Mouse (Mus musculus): ENCODE results near the gene Msln.

The Msln gene

GRCm38 (mm10) chr17:25754241-25754640 lies at the start of gene Msln:
TSS of gene Msln (minus strand) at chr17:25754378.
- DNase-seq (ENCODE audit: low read depth, low spot score), result no peak

DNA sequence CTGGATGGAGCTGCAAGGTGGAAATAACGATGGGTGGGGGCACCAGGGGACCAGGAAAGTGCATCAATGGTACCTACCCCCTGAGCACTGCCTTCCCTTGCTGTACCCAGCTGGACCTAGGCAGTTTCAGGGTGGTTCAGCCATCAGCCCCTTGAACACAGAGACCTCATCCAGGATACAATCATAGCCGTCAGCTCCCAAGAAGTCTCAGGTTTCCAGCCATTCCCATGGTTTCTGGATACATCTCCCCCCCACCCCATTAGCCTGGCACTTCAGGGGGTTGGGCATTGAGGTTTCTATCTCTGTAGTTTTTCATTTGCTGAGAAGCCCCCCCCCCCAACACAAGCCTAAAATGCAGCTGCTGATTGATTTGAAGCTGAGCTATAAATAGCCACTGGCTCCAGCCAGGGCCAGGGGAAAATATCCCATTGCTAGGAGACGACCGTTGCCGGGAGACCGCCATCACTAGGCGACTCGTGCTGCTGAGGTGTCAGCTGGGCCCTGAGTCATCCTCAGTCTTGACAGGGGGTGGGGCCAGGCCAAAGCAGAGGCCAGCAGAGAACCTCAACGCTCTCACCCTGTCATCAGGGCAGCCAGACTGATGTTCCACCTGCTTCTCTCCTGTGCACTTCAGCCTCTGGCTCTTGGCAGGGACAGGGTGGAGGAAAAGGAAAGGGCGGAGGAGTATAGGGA lies 48.8 kb upstream of the Msln start:
- peak; percentile 39 for DNase-seq (ENCODE audit: low read depth, low spot score)

- peak; percentile 82 for DNase-seq (ENCODE audit: low read depth, low spot score)
Measured at GRCm38 (mm10) chr17:25801029-25801428, 46.9 kb upstream of the Msln start.

GRCm38 (mm10) chr17:25796951-25797369 lies 42.8 kb upstream of the Msln start, which contains the start of gene Metrn:
TSS of gene Metrn (minus strand) at chr17:25797136.
- DNase-seq (ENCODE audit: low read depth, low spot score), result peak; percentile 90

- DNase-seq (ENCODE audit: low read depth, low spot score), result no peak
Measured at GRCm38 (mm10) chr17:25796211-25796771, 42.1 kb upstream of the Msln start.

GRCm38 (mm10) chr17:25795609-25796092 lies 41.5 kb upstream of the Msln start, which contains the start of gene AC134908.4:
TSS of gene AC134908.4 (minus strand) at chr17:25795659.
- no peak for DNase-seq (ENCODE audit: low read depth, low spot score)

DNA sequence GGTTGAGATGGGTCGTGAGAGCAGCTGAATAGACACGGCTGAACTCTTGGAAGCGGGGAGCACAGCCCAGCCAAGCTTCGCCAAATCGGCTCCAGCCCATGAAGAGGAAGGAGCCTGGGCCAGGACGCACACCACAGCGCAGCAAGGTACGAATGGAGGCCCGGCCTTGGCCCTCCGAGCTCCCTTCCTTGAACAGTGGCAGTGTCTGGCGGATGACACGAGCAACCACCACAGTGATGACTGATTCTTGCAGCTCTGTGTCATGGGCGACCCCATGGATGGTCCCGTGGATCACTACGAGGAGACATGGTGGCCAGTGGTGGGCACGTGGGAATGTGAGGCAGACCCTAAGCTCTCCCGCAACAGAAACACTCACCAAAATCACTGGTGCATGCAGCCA lies 40.8 kb upstream of the Msln start:
- DNase-seq (ENCODE audit: low read depth, low spot score), result no peak

DNA sequence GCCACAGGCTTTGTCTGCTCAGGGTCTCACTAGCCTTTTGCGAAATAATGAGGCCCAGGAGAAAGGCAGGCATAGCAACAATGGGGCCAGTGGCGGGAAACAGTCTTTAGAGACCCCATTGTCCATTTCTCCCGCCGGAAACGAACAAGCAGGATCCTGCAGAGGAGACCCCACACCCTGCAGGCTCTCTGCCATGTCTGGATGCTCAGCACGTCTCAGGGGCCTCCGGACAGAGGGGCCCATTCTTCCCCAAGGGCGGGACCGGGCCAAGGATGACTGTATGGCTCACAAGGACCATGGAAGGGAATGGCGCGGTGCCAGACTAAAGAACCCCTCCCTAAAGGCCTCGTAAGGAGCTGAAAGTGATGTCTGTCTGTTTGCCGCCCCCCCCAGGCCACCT lies 40.0 kb upstream of the Msln start:
- DNase-seq (ENCODE audit: low read depth, low spot score), result no peak

DNA sequence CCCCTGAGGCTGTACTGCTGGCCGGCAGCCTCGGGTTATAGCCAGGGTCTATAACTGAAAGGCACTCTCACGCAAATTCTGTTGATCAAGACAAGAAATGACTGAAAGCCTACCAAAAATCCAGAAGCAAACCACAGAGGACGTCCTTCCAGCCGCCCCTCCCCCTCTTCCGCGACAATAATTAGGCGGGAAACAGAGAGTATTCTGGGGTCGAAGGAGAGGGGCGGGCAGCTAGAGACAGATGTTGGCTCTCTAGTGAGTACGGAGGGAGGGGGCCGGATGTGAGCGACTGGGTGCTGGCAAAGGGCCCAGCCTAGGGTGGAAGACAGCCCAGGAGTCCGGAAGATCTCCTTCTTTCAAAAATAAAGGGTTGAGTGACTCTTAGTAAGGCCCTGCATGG lies 38.4 kb upstream of the Msln start, which contains the start of gene Fam173a:
Fam173a (minus strand) TSS at position 287 of the 400 bp plus-strand sequence.
- peak; percentile 41 for DNase-seq (ENCODE audit: low read depth, low spot score)

DNA sequence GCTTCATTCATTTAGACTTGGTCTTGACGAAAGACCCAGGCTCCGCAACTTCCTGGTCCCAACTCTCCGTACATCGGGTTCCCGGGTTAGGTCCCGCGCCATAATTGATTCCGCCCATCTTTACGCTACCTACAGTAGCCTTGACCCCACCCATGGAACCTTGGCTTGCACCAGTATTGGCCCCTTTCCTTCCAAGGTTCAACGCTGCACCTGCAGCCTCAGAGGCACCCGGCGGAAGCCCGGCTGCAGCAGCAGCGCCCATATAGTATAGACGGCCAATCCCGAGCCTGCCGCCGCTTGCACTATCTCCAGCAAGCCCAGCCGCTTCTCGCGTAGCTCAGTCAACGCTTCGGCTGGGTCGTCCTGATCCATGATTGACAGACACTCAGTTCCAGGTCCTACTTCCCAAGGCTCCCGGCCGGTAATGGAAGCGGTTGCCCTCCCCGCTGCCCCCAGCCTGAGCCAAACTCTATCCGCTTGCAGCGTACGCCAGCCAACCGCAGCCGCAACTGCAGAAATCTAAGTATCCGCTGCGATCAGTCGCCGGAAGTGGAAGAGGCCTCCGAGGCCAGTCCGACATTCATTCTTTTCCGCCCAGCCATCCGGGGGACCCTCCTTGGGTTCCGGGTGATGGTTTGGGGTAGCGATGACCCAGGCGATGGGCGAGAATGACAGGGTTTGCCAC lies 37.8 kb upstream of the Msln start:
- peak; percentile 81 for DNase-seq (ENCODE audit: low read depth, low spot score)

- DNase-seq (ENCODE audit: low read depth, low spot score), result peak; percentile 47
Measured at GRCm38 (mm10) chr17:25791320-25791842, 37.2 kb upstream of the Msln start.

DNA sequence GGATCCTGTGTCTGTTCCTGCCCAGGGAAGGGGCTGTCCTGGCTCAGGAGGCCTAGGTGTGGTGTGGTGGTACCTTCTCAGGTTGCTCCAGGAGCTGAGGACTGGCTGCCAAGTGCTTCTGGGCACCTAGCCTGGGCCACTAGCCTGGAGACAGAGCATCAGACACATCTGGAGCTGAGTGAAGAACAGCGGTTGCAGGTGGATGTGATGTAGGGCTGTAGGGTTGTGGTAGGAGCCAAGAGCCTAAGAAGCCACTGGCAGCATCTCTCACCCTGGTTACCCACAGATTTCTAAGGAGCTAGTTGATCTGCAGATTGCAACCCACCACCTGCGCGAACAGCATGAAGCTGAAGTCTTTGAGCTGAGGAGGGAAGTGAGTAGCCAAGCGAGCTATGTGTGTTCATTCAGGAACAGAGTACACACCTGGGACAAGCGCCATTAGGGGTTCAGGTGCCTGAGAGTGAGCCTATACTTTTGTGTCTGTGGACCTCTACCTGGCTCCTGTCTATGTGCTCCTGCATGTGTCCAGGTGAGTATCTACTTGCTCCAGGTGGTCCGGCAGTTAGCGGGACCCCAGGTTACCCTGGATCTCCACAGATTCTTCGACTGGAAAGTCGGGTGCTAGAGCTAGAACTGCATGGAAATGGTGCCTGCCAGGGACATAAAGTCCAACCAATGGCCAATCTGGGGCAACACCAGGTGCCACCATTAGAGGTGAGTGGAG lies 32.8 kb upstream of the Msln start:
- DNase-seq (ENCODE audit: low read depth, low spot score), result no peak

DNA sequence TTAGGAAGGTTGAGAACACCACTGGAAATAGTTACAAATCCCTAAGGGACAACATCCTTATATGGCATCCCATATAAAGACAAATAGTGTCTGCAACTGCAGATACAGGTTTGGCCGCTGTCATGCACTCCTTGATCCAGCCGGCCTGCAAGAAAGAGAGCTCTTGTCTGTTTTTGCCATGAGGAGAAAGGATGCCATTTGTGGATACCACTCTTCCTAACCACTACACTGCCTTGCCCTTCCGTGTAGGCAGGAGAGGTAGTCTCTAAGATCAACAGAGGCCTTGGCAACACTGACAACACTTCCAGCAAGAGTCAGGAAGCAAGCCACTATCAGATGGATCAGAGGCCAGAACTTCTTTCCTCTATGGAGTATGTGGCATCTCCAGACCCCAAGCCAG lies 32.1 kb upstream of the Msln start, which contains the start of gene Ccdc78:
Ccdc78 (plus strand) TSS at position 301 of the 400 bp plus-strand sequence.
- no peak for DNase-seq (ENCODE audit: low read depth, low spot score)

- peak; percentile 97 for DNase-seq (ENCODE audit: low read depth, low spot score)
Measured at GRCm38 (mm10) chr17:25785281-25785745, 31.1 kb upstream of the Msln start, which contains the start of gene Haghl. TSS of gene Haghl (minus strand) at chr17:25785673.

DNA sequence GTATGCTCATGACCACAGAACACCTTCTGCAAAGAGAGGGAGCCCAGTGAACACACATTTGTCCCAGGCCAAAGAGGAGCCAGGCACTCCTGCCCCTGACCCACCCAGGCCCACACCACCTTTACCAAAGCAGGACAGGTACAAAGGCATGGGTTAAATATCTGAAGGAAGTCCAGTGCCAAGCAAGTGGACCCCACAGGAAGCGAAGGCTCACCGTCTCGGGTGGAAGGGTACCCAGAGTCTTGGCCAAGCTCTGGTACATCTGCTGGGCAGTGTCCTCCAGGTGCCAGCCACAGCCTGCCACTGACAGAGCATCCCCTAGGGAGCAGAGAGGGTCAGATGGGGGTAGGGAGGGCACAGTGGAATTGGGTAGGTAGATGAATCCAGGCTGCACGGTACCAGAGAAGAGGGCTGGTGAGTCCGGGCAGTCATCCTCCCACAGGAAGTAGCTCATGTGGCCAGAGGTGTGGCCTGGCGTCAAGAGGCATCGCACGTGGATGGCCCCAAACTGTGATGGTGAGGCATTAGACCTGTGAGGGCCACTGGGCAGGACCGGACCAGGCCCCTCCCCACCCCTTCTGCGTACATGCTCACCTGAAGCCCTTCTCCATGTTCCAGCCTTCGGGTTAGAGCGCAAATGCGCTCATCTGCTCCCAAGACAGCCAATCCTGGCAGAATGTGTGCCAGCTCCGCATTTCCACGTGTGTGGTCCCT lies 29.8 kb upstream of the Msln start:
- no peak for DNase-seq (ENCODE audit: low read depth, low spot score)

- no peak for DNase-seq (ENCODE audit: low read depth, low spot score)
Measured at GRCm38 (mm10) chr17:25783086-25783485, 28.9 kb upstream of the Msln start.

GRCm38 (mm10) chr17:25781339-25781738 lies 27.2 kb upstream of the Msln start:
- DNase-seq (ENCODE audit: low read depth, low spot score), result no peak

- no peak for DNase-seq (ENCODE audit: low read depth, low spot score)
Measured at GRCm38 (mm10) chr17:25777948-25778347, 23.8 kb upstream of the Msln start.

DNA sequence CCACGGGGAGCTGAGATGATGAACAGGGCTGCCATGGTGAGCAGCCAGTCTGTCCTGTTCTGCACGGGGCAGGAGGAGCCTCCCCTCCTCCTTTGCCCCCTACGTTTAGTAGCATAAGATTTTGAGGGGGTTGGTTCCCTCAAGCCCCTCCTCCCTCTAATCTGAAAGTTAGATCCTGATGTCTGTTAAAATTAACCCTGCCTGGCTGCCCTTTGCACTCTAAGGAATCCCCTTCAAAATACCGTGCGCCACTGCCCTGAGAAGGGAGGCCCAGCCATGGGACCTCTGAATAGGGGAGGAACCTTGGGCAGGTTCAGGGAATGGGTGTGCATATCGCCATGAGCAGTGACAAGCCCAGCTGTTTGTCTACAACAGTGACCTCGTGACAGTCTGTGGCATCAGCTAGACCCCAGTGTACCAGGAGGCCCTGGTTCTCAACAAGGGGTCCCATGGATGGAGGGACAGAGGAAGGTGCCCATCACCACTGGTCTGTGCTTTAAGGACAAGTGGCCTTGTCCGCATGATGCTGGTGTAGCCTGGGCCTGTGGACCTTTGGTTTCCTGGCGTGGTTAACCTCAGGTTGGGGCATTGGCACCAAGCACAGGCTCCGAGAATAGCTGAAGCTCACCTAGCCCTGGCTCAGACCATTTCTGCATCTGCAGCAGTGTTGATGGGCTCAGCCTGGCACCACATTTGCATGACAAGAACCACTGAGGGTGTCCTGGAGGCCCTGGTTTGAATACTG lies 21.3 kb upstream of the Msln start:
- DNase-seq (ENCODE audit: low read depth, low spot score), result no peak
